Mouse (Mus musculus) embryonic fibroblast, embryonic 13.5 days (primary cell): ENCODE data around the gene Ppp2r5e.

Source experiments
- CTCF ChIP-seq: IDR thresholded peaks from 2 replicates; pipeline ENCODE4 v1.5.1; 2011; ENCODE audit warnings: mild to moderate bottlenecking, control low read depth, low read length, moderate library complexity, borderline replicate concordance; ENCODE audit not compliant: insufficient read depth
- POLR2A ChIP-seq: IDR thresholded peaks from 2 replicates; pipeline ENCODE4 v1.6.1; 2011; ENCODE audit warnings: low read depth, mild to moderate bottlenecking, control low read depth, low read length, moderate library complexity

GRCm38 (mm10) chr12:75548999-75549398, 47.0 kb downstream of the Ppp2r5e start:
- TF ChIP-seq CTCF = no peak
- no peak for TF ChIP-seq POLR2A
